Mouse (Mus musculus) gastrocnemius, postnatal 36 days (tissue): ENCODE measurements around the gene Slc44a1. TPM values are rescaled to one million over a fixed set of nuclear protein-coding genes. Genes with fewer than 3 reads are reported as not detected.

ENCODE experiments used
- DNase-seq, 2 experiments: peaks; one replicate each; pipeline ENCODE4 v3.0.0; 2022
- intact Hi-C: fragments of 180-260 bp; cut with DNase I; formaldehyde crosslinking; loops from one replicate; pipeline ENCODE4 v1.15.1; 2025
- long read RNA-seq, 2 experiments: library from polyadenylated mRNA; stranded (forward); transcript quantifications; one replicate each; pipeline ENCODE4 v2.0.0; 2021
- total RNA-seq, 2 experiments: library from RNA; stranded (reverse); gene quantifications; 2 replicates each; pipeline ENCODE4 v1.2.3; 2021

Slc44a1 gene
- total RNA-seq, result 10 to 100 TPM; 15.7 to 15.9 TPM
- long read RNA-seq, experiment 1, transcript Slc44a1-201 (16 exons, 3,102 nt), result major isoform, 5 of 9 reads
- long read RNA-seq, experiment 1, partial matches to known transcripts, result 0 of 9 reads
- long read RNA-seq, experiment 1, other reads (novel, unspliced or antisense), result 4 of 9 reads
- long read RNA-seq, experiment 2, transcript Slc44a1-201 (16 exons, 3,102 nt), result major isoform, 6 of 16 reads
- long read RNA-seq, experiment 2, partial matches to known transcripts, result 2 of 16 reads
- long read RNA-seq, experiment 2, other reads (novel, unspliced or antisense), result 8 of 16 reads

GRCm38 (mm10) chr4:53440010-53440815, at the start of gene Slc44a1:
Gene Slc44a1, plus strand, starts transcription at chr4:53440413.
- intact Hi-C loops, result no loop called here
- DNase-seq, result peak; percentile 69 to 87

GRCm38 (mm10) chr4:53395002-53395401, 45.2 kb upstream of the Slc44a1 start:
- intact Hi-C loops, result no loop called here
- DNase-seq, result no peak

- intact Hi-C loops, result no loop called here
Observed at GRCm38 (mm10) chr4:53396623-53397192, 43.5 kb upstream of the Slc44a1 start.

GRCm38 (mm10) chr4:53397280-53398117, 42.7 kb upstream of the Slc44a1 start:
- intact Hi-C loops, result no loop called here
- no peak for DNase-seq

More at GRCm38 (mm10) chr4:53396623-53397192, 43.5 kb upstream of the Slc44a1 start:
- DNase-seq, result no peak

- intact Hi-C loops, result no loop called here
- no peak for DNase-seq
Observed at GRCm38 (mm10) chr4:53398561-53398960, 41.7 kb upstream of the Slc44a1 start.

GRCm38 (mm10) chr4:53399428-53399827, 40.8 kb upstream of the Slc44a1 start:
- DNase-seq, result no peak

GRCm38 (mm10) chr4:53403386-53403785, 36.8 kb upstream of the Slc44a1 start:
- intact Hi-C loops, result no loop called here
- DNase-seq, result no peak

More at GRCm38 (mm10) chr4:53399428-53399827, 40.8 kb upstream of the Slc44a1 start:
- intact Hi-C loops, result no loop called here

GRCm38 (mm10) chr4:53404431-53404925, 35.7 kb upstream of the Slc44a1 start:
- intact Hi-C loops, result no loop called here
- DNase-seq, result no peak

GRCm38 (mm10) chr4:53406866-53407265, 33.3 kb upstream of the Slc44a1 start:
- no peak for DNase-seq
- intact Hi-C loops, result no loop called here

- intact Hi-C loops, result no loop called here
- no peak for DNase-seq
Observed at GRCm38 (mm10) chr4:53408821-53409220, 31.4 kb upstream of the Slc44a1 start.

- intact Hi-C loops, result no loop called here
- no peak for DNase-seq
Observed at GRCm38 (mm10) chr4:53409526-53410085, 30.6 kb upstream of the Slc44a1 start.

- no peak for DNase-seq
- intact Hi-C loops, result no loop called here
Observed at GRCm38 (mm10) chr4:53410752-53411151, 29.5 kb upstream of the Slc44a1 start.

GRCm38 (mm10) chr4:53411958-53412870, 28.0 kb upstream of the Slc44a1 start:
- DNase-seq, result no peak
- intact Hi-C loops, result no loop called here

GRCm38 (mm10) chr4:53412991-53413390, 27.2 kb upstream of the Slc44a1 start:
- intact Hi-C loops, result no loop called here
- no peak for DNase-seq

- intact Hi-C loops, result no loop called here
- DNase-seq, result no peak
Observed at GRCm38 (mm10) chr4:53414031-53414797, 26.0 kb upstream of the Slc44a1 start.

- peak; percentile 32 to 42 for DNase-seq
- intact Hi-C loops, result no loop called here
Observed at GRCm38 (mm10) chr4:53415873-53416637, 24.2 kb upstream of the Slc44a1 start.

GRCm38 (mm10) chr4:53416928-53417327, 23.3 kb upstream of the Slc44a1 start:
- intact Hi-C loops, result no loop called here
- DNase-seq, result peak in 1 of 2 experiments; percentile 20
